Mouse (Mus musculus): ENCODE measurements around the gene Erbin. TPM values are rescaled to one million over a fixed set of nuclear protein-coding genes. Genes with fewer than 3 reads are reported as not detected.

The Erbin gene
- polyA plus RNA-seq, 1 experiment, result 0.13 TPM

DNA sequence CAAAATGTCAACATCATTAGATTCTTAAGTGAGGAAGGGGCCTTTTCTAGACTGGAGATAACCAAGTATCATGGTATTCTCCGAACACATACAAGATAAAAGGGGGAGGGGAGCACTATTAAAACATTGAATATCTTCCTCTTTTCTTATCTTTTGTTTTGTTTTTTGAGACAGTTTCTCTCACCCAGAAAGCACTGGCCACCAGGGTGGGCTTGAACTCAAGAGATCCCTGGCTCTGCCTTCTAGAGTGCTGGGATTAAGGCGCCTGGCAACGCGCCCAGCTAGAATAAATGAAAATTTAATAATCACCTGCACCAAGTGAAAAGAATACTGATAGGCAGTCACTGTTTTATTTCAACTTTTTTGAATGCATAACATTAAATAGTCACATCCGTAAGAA lies 147.4 kb downstream of the Erbin start:
- peaks cover 3% of the 10 kb centered on the region for H3K27me3 ChIP-seq (ENCODE audit: control insufficient read depth)
- peaks cover 17% of the 10 kb centered on the region for H3K36me3 ChIP-seq (ENCODE audit: control insufficient read depth)
- H3K9me3 ChIP-seq (ENCODE audit: control insufficient read depth, low read length), result no peaks in the 10 kb centered on the region
- TF ChIP-seq TAL1 (IDR thresholded peaks at IDR 0.05; ENCODE audit: low read length), result no peak
- TF ChIP-seq GATA1 (IDR thresholded peaks at IDR 0.05; ENCODE audit: low read length), result no peak
- peaks cover 40% of the 10 kb centered on the region for H3K4me1 ChIP-seq (ENCODE audit: control insufficient read depth)
- peak overlapping the region; percentile 89 for H3K4me3 ChIP-seq (replicated peaks)

DNA sequence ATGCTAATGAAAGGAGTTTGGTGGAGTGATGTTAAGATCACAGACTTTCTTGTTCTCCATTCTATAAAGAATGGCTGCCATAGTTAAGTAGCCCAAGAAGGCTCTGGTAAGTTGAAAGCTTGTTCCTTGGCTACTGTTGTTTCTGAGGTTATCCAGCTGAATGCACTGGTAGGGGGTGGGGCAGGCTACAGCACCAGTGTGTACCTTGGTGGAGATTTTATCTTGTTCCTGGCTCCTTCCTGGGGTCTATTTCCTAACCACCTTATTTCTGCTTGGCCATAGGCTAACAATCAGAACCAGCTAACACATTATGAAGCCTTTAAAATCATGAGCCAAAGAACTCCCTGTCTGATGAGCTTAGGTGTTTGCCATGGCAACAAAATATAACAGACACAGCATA lies 149.5 kb downstream of the Erbin start:
- Histone ChIP-seq H3K4me1 (ENCODE audit: control insufficient read depth) (peaks cover 40% of the 10 kb centered on the region), H3K27me3 (ENCODE audit: control insufficient read depth) (no peaks in the 10 kb centered on the region), H3K4me3 (replicated peaks) (no peak overlapping the region), H3K36me3 (ENCODE audit: control insufficient read depth) (peaks cover 34% of the 10 kb centered on the region), H3K9me3 (ENCODE audit: control insufficient read depth, low read length) (no peaks in the 10 kb centered on the region)
- TF ChIP-seq GATA1 (IDR thresholded peaks at IDR 0.05; ENCODE audit: low read length) (no peak), TAL1 (IDR thresholded peaks at IDR 0.05; ENCODE audit: low read length) (no peak)

Other genes with a start within 250 kb of the Erbin start
- gene Srek1, start 145.9 kb downstream of the Erbin start, polyA plus RNA-seq (2012), result 0.58 and 0.68 TPM in 2 replicates
- gene Nln, start 189.1 kb upstream of the Erbin start, polyA plus RNA-seq (2012), result 0.13 and 0.18 TPM in 2 replicates
- gene Sgtb, start 189.2 kb upstream of the Erbin start, polyA plus RNA-seq (2012), result not detected in 2 replicates